Mouse (Mus musculus) olfactory bulb, adult 2 months (tissue): ENCODE measurements around the gene Tppp2. TPM values are rescaled to one million over a fixed set of nuclear protein-coding genes. Genes with fewer than 3 reads are reported as not detected.

ENCODE experiments used
- H3K27ac ChIP-seq: fragments of 200-500 bp; 2 replicates; pipeline ENCODE4 v1.5.1; 2012; ENCODE audit warnings: low read depth, low read length; ENCODE audit not compliant: insufficient read depth
- H3K4me1 ChIP-seq: fragments of 200-500 bp; 2 replicates; pipeline ENCODE4 v1.6.1; 2012; ENCODE audit warnings: low read length; ENCODE audit not compliant: control insufficient read depth, insufficient read depth
- H3K4me3 ChIP-seq: fragments of 200-500 bp; 2 replicates; pipeline ENCODE4 v1.5.1; 2012; ENCODE audit warnings: mild to moderate bottlenecking, low read depth, low read length, moderate library complexity; ENCODE audit not compliant: insufficient read depth
- CTCF ChIP-seq: fragments of 200-500 bp; IDR thresholded peaks from 2 replicates; pipeline ENCODE4 v1.5.1; 2012; ENCODE audit warnings: low read depth, mild to moderate bottlenecking, low read length, moderate library complexity; ENCODE audit not compliant: insufficient read depth
- POLR2A ChIP-seq: fragments of 200-500 bp; IDR thresholded peaks from 2 replicates; pipeline ENCODE4 v1.6.1; 2012; ENCODE audit warnings: mild to moderate bottlenecking, low read depth, low read length, moderate library complexity; ENCODE audit not compliant: insufficient read depth
- WGBS: fragments of 180-500 bp; shearing (Covaris S2); methylation state at CpG from one replicate; pipeline ENCODE4 v1.1.7; 2018; 5-methylcytosine and 5-hydroxymethylcytosine counted together
- polyA plus RNA-seq: library from polyadenylated mRNA; stranded (reverse); fragments of >200 nt; gene quantifications from 2 replicates; pipeline ENCODE4 v1.2.4, GENCODE M21; 2012; ENCODE audit warnings: low replicate concordance; ENCODE audit not compliant: missing spikeins, insufficient read depth, insufficient read length

The Tppp2 gene
- polyA plus RNA-seq, 1 experiment, result not detected

- no peak within 1 kb of the TSS for H3K4me3 ChIP-seq
- TF ChIP-seq POLR2A, result no peak
- H3K27ac ChIP-seq, result no peak within 1 kb of the TSS
- peaks cover 4% of the 10 kb centered on the region; the same call in 1 of the 2 replicates for H3K4me1 ChIP-seq
- 91% methylated on average over 9 of the region's 9 CpGs for WGBS
Observed at GRCm38 (mm10) chr14:51892191-51892939, 25.9 kb upstream of the Tppp2 start, which contains the start of gene Slc39a2. Gene Slc39a2, plus strand, starts transcription at chr14:51892889.

- no peak for TF ChIP-seq CTCF
- no peak for TF ChIP-seq POLR2A
- H3K27ac ChIP-seq, result no peak overlapping the region
- no peak overlapping the region for H3K4me3 ChIP-seq
- WGBS, result 50% methylated on average over 10 of the region's 10 CpGs
- H3K4me1 ChIP-seq, result peaks cover 4% of the 10 kb centered on the region; the same call in 1 of the 2 replicates
Observed at GRCm38 (mm10) chr14:51893094-51893794, 25.0 kb upstream of the Tppp2 start.

- H3K4me3 ChIP-seq, result no peak overlapping the region
- H3K4me1 ChIP-seq, result peaks cover 4% of the 10 kb centered on the region; the same call in 1 of the 2 replicates
- no peak overlapping the region for H3K27ac ChIP-seq
- TF ChIP-seq CTCF (no peak), POLR2A (no peak)
- 73% methylated on average over 3 of the region's 3 CpGs for WGBS
Observed at GRCm38 (mm10) chr14:51893809-51894208, 24.4 kb upstream of the Tppp2 start.

GRCm38 (mm10) chr14:51895071-51895470 is 23.2 kb upstream of the Tppp2 start:
- Histone ChIP-seq H3K4me1 (peaks cover 4% of the 10 kb centered on the region; the same call in 1 of the 2 replicates), H3K4me3 (no peak overlapping the region), H3K27ac (no peak overlapping the region)
- TF ChIP-seq POLR2A, result no peak
- TF ChIP-seq CTCF, result no peak
- 83% methylated on average over 14 of the region's 14 CpGs for WGBS

GRCm38 (mm10) chr14:51896019-51896418 is 22.2 kb upstream of the Tppp2 start:
- no peak overlapping the region for H3K4me3 ChIP-seq
- 79% methylated on average over 6 of the region's 6 CpGs for WGBS
- peaks cover 4% of the 10 kb centered on the region; the same call in 1 of the 2 replicates for H3K4me1 ChIP-seq
- no peak for TF ChIP-seq CTCF
- no peak for TF ChIP-seq POLR2A
- H3K27ac ChIP-seq, result no peak overlapping the region

- H3K4me1 ChIP-seq, result peaks cover 4% of the 10 kb centered on the region; the same call in 1 of the 2 replicates
- WGBS, result 32% methylated on average over 8 of the region's 8 CpGs
- H3K4me3 ChIP-seq, result no peak overlapping the region
- H3K27ac ChIP-seq, result no peak overlapping the region
- TF ChIP-seq CTCF, result no peak
- TF ChIP-seq POLR2A, result no peak
Observed at GRCm38 (mm10) chr14:51896539-51897170, 21.6 kb upstream of the Tppp2 start.

DNA sequence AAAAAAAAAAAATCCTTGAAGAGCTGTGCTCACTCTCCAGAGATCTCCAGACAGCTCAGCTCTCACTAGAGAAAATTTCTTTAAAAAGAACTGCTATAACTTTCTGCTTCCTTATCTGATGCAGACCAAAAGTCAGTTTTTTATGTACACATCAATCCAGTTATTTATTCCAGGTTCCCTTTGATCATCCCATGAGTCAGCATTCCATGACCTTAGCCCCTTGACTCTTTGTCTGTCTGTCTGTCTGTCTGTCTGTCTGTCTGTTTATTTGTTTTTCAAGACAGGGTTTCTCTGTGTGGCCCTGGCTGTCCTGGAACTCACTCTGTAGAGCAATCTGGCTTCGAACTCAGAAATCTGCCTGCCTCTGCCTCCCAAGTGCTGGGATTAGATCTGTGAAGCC is 18.9 kb upstream of the Tppp2 start:
- Histone ChIP-seq H3K4me1 (peaks cover 4% of the 10 kb centered on the region; the same call in 1 of the 2 replicates), H3K27ac (no peak overlapping the region), H3K4me3 (no peak overlapping the region)
- 98% methylated on average over 1 of the region's 1 CpGs for WGBS
- TF ChIP-seq POLR2A (no peak), CTCF (no peak)

DNA sequence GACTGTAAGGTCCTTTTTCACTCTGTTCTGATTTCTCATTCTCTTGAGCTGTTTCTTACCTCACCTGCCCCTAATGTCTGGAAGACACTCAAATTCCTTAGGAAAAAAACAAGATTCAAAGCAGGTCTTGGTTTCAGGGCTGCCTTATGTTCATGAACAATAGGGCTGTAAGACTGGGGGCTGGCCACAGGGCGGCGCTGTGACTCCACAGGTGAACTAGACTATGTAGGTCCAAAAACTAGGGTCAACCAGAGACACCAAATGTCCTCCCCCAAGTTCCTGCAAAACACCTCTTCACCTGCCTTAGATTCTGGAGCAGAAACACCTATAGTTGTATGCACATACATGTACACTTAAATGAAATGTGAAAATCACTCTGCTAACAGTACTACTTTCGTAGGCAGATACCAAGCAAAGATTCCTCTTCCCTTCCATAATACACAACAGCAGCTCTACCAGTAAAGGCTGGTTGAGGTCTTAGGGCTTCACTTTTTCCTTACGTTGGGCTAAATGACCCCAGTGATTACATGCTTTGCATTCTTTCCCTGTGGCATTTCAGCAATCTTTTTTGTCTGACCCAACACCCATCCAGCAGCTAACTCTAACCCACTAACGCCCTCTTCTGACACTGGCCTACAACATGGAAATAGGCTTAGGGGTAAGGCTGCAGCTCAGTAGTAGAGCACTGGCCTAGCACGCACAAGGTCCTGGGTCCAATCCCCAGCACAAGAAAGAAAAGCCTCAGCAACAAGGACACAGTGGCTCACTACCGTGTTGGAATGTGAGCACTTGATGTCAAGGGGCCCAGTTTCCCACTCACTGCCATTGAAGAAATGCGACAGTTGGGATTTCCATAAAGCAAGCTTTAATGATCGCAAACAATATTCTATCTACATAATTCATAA is 15.2 kb upstream of the Tppp2 start:
- Histone ChIP-seq H3K4me1 (peaks cover 7% of the 10 kb centered on the region; the same call in 1 of the 2 replicates), H3K27ac (no peak overlapping the region), H3K4me3 (no peak overlapping the region)
- TF ChIP-seq POLR2A (no peak), CTCF (peak; percentile 60)
- WGBS, result 56% methylated on average over 9 of the region's 9 CpGs
